10 mouse cellular contexts compared by ENCODE assay signal in genomic region chr4:107822936-107823411, GRCm38 (mm10). TPM values are rescaled to one million over a fixed set of nuclear protein-coding genes. Genes with fewer than 3 reads are reported as not detected.
A peak's percentile ranks its signal among the peaks of the same experiment; 100 is the strongest.
DNase-seq lines count a peak whose midpoint lies in the region; ATAC-seq and TF ChIP-seq lines count a peak whose summit lies in the region.
"Had no signal": no experiment of that assay in that cellular context is flagged by ENCODE, and none has a peak within 500 bp of the region (broad histone marks: within the 10 kb centered on the region; RNA-seq: fewer than 3 reads in every experiment).

No protein-coding gene starts in this region.

- no peaks in the 10 kb centered on the region for H3K9me3 ChIP-seq in ES-Bruce4 (replicated peaks; ENCODE audit: control insufficient read depth, insufficient read depth, low read length, poor library complexity, severe bottlenecking)
- no peaks in the 10 kb centered on the region for H3K9me3 ChIP-seq in forebrain, embryonic 13.5 days (replicated peaks)
- no peaks in the 10 kb centered on the region for H3K9me3 ChIP-seq in limb, embryonic 15.5 days
- H3K9me3 ChIP-seq: lung, embryonic 15.5 days had no signal

- peak; percentile 18; the same call in 1 of the 2 replicates for ATAC-seq in frontal cortex, adult (ENCODE audit: low TSS enrichment)
- ATAC-seq in forebrain, embryonic 13.5 days: peak; percentile 70
- ATAC-seq in limb, embryonic 15.5 days (ENCODE audit: insufficient number of reproducible peaks, low FRiP score, low TSS enrichment, low read depth): no peak
- no peak for ATAC-seq in megakaryocyte-erythroid progenitor cell, adult 5-6 weeks (replicated peaks; ENCODE audit: low FRiP score, low TSS enrichment, poor library complexity, severe bottlenecking)

- TF ChIP-seq POLR2A in ES-Bruce4 (IDR thresholded peaks at IDR 0.05; ENCODE audit: insufficient read depth, low read length): no peak

- no peak for TF ChIP-seq EP300 in ES-Bruce4 (IDR thresholded peaks at IDR 0.05; ENCODE audit: insufficient read depth, low read depth, low read length)

- peak overlapping the region; percentile 53 for H3K4me2 ChIP-seq in forebrain, embryonic 13.5 days
- H3K4me2 ChIP-seq in limb, embryonic 15.5 days: no peak overlapping the region; the same call in 1 of the 2 replicates
- H3K4me2 ChIP-seq: lung, embryonic 15.5 days had no signal

- no peaks in the 10 kb centered on the region for H3K4me1 ChIP-seq in ES-Bruce4 (ENCODE audit: control insufficient read depth, insufficient read depth, low read length)
- peaks cover 100% of the 10 kb centered on the region for H3K4me1 ChIP-seq in forebrain, embryonic 13.5 days
- H3K4me1 ChIP-seq in limb, embryonic 15.5 days: peaks cover 32% of the 10 kb centered on the region

- no peak overlapping the region for H3K27ac ChIP-seq in ES-Bruce4 (ENCODE audit: insufficient read depth, low read length)
- peak overlapping the region; percentile 93 for H3K27ac ChIP-seq in forebrain, embryonic 13.5 days
- no peak overlapping the region for H3K27ac ChIP-seq in limb, embryonic 15.5 days
- H3K27ac ChIP-seq: lung, embryonic 15.5 days had no signal

- peak overlapping the region; percentile 48 for H3K4me3 ChIP-seq in ES-Bruce4 (ENCODE audit: low read depth, low read length)
- H3K4me3 ChIP-seq in forebrain, embryonic 13.5 days: peak overlapping the region; percentile 18
- H3K4me3 ChIP-seq in limb, embryonic 15.5 days: peak overlapping the region; percentile 5; the same call in 1 of the 2 replicates
- H3K4me3 ChIP-seq: lung, embryonic 15.5 days had no signal

- H3K27me3 ChIP-seq in ES-Bruce4 (ENCODE audit: control insufficient read depth, insufficient read depth, low read length, poor library complexity, severe bottlenecking): no peaks in the 10 kb centered on the region
- H3K27me3 ChIP-seq in forebrain, embryonic 13.5 days: no peaks in the 10 kb centered on the region
- no peaks in the 10 kb centered on the region; the same call in 1 of the 2 replicates for H3K27me3 ChIP-seq in limb, embryonic 15.5 days
- H3K27me3 ChIP-seq: lung, embryonic 15.5 days had no signal

- 10% methylated on average over 9 of the region's 9 CpGs for WGBS in forebrain, embryonic 13.5 days
- 32% methylated on average over 9 of the region's 9 CpGs for WGBS in limb, embryonic 15.5 days

- TF ChIP-seq CTCF in ES-Bruce4 (IDR thresholded peaks at IDR 0.05; ENCODE audit: low read depth, low read length): no peak

- H3K36me3 ChIP-seq in ES-Bruce4 (ENCODE audit: control insufficient read depth, insufficient read depth, low read length, poor library complexity, severe bottlenecking): no peaks in the 10 kb centered on the region
- H3K36me3 ChIP-seq in forebrain, embryonic 13.5 days (ENCODE audit: poor library complexity, severe bottlenecking): peaks cover 18% of the 10 kb centered on the region
- no peaks in the 10 kb centered on the region for H3K36me3 ChIP-seq in limb, embryonic 15.5 days
- H3K36me3 ChIP-seq: lung, embryonic 15.5 days had no signal

- no peak for DNase-seq in frontal cortex, postnatal 25 days (ENCODE audit: low spot score in 2 of 2)
- DNase-seq in thymus, postnatal 0 days (ENCODE audit: low spot score): no peak
- no peak for DNase-seq in adrenal gland, postnatal 36 days

- no peak overlapping the region for H3K9ac ChIP-seq in ES-Bruce4 (ENCODE audit: low read depth, poor library complexity, severe bottlenecking)
- H3K9ac ChIP-seq in forebrain, embryonic 13.5 days: peak overlapping the region; percentile 57
- no peak overlapping the region for H3K9ac ChIP-seq in limb, embryonic 15.5 days
- H3K9ac ChIP-seq: lung, embryonic 15.5 days had no signal

RNA-seq across cellular contexts. Expression of gene Lrp8, which starts 20.9 kb away (rescaled TPM):
- 24.1 and 26.8 TPM in 2 replicates for polyA plus RNA-seq in ES-Bruce4 (2011; ENCODE audit: insufficient read depth, insufficient read length, low read depth, missing spikeins)
- polyA plus RNA-seq in forebrain, embryonic 13.5 days (2015; fragmentation: Nextera tagmentation; extraction: Ambion mirVana): 37.2 and 42.6 TPM in 2 replicates
- polyA plus RNA-seq in limb, embryonic 15.5 days (2015; fragmentation: Nextera tagmentation; extraction: Ambion mirVana): 2.5 TPM in 2 replicates
- 5.0 and 5.2 TPM in 2 replicates for polyA plus RNA-seq in thymus, postnatal 0 days (2015; fragmentation: Nextera tagmentation; extraction: Ambion mirVana)
- 7.4 and 10.9 TPM in 2 replicates for total RNA-seq in megakaryocyte-erythroid progenitor cell, adult 5-6 weeks (2014; fragmentation: Nextera tagmentation)
- 4.9 and 5.6 TPM in 2 replicates for total RNA-seq in megakaryocyte-erythroid progenitor cell, adult 5-6 weeks (2017)
- 10 to 100 TPM in 1 of 2 experiments, 1 to 10 TPM in 1; 7.2 to 12.3 TPM for total RNA-seq in adrenal gland, postnatal 36 days (2021)
- total RNA-seq: gastrocnemius, adult 8-10 months had no signal

RNA-seq across cellular contexts. Expression of gene Magoh, which starts 56.6 kb away (rescaled TPM):
- polyA plus RNA-seq in ES-Bruce4 (2011; ENCODE audit: insufficient read depth, insufficient read length, low read depth, missing spikeins): 186 and 205 TPM in 2 replicates
- 196 and 224 TPM in 2 replicates for polyA plus RNA-seq in forebrain, embryonic 13.5 days (2015; fragmentation: Nextera tagmentation; extraction: Ambion mirVana)
- polyA plus RNA-seq in limb, embryonic 15.5 days (2015; fragmentation: Nextera tagmentation; extraction: Ambion mirVana): 145 and 174 TPM in 2 replicates
- polyA plus RNA-seq in thymus, postnatal 0 days (2015; fragmentation: Nextera tagmentation; extraction: Ambion mirVana): 293 and 314 TPM in 2 replicates
- total RNA-seq in megakaryocyte-erythroid progenitor cell, adult 5-6 weeks (2014; fragmentation: Nextera tagmentation): 256 and 308 TPM in 2 replicates
- total RNA-seq in megakaryocyte-erythroid progenitor cell, adult 5-6 weeks (2017): 300 and 428 TPM in 2 replicates
- 10 to 100 TPM; 79.1 to 84.4 TPM for total RNA-seq in adrenal gland, postnatal 36 days (2021)

Comparison
In these comparisons a context has a peak if more than half of its experiments do, and no peak if none do; other contexts are left out.
1. ATAC-seq: peak in frontal cortex, adult (single experiment) and forebrain, embryonic 13.5 days (single experiment); none in limb, embryonic 15.5 days (single experiment) and megakaryocyte-erythroid progenitor cell, adult 5-6 weeks (single experiment).
2. Peak in every context shown above with its lines, with median percentiles within 50 percentile points of each other: H3K4me3 ChIP-seq.